Mouse (Mus musculus) brain, embryonic 18.5 days (tissue): ENCODE data around the gene Vpreb1.

Experiments used
- DNase-seq: peaks from one replicate; pipeline ENCODE4 v3.0.0-alpha.2; 2012; ENCODE audit warnings: low read depth, low spot score

Vpreb1 gene

DNA sequence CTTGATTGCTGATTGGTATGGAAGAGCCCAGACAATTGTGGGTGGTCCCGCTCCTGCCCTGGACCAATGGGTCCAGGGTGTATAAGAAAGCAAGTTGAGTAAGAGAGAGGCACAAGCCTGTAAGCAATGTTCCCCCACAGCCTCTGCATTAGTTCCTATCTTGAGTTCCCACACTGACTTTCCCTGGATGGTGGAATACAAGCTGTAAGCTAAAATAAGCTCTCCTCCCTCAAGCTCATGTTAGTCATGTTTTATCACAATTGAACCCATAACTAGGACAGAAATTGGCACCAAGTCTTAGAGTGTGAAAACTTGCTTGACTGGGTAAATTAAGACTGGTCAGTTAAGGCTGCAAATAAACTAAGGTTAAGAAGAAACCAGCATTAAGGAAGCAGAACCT, 15.1 kb downstream of the Vpreb1 start:
- DNase-seq = no peak

DNA sequence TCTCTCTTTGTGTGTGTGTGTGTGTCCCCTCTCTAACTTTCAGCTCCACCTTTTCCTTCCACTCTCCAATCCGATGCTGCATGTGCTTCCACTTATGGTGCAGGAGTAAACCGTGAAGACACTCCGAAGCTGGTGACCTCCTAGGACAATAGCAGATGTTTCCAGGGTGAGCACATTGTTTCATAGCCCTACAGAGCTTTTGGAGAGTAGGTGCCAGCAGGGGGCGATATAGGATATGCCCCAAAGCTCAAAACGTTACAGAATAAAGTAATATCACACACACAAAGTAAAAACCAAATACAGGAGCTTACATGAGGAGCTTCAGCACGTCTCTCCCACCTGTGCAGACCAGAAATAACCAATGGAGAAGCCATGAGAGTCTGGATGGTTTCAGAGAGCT, 15.8 kb downstream of the Vpreb1 start:
- no peak for DNase-seq

DNA sequence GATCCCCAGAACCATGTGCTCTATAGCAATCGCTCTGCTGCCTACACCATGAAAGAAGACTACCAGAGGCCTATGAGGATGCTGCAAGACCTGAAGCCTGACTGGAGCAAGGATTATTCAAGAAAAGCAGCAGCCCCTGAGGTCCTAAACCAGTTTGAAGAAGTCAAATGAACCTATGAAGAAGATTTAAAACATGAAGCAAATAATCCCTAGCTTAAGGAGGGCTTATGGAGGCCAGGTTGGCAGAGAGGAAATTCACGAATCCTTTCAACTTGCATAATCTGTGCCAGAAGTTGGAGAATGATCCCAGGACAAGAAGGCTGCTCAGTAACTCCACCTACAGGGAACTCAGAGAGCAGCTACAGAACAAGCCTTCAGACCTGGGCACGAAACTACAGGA, 18.2 kb downstream of the Vpreb1 start:
- DNase-seq = no peak

DNA sequence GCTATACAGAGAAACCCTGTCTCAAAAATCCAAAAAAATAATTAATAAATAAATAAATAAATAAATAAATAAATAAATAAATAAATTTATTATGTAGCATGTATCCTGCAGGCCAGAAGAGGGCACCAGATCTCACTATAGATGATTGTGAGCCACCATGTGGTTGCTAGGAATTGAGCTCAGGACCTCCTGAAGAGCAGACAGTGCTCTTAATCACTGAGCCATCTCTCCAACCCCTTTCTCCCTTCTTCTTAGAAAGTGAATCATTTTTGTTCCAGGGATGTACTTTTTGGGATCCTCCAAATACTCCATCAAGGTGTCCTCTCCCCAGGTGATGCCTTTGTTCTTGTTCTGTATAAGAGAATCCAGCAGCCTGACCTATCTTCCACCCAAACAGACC, 21.4 kb downstream of the Vpreb1 start:
- no peak for DNase-seq

DNA sequence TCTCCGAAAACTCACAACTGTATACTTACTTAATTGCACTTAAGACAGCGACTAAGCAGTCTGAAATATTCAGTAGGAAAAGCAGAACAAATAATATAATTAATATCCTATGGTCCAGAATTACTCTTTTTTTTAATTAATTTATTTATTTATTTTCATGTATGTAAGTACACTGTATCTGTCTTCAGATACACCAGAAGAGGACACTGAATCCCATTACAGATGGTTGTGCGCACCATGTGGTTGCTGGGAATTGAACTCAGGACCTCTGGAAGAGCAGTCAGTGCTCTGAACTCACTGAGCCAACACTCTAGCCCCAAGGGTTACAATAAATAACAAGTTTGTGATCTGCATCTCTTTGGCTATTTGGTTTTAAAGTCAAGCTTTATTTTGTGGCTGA, 41.0 kb downstream of the Vpreb1 start:
- DNase-seq = no peak

DNA sequence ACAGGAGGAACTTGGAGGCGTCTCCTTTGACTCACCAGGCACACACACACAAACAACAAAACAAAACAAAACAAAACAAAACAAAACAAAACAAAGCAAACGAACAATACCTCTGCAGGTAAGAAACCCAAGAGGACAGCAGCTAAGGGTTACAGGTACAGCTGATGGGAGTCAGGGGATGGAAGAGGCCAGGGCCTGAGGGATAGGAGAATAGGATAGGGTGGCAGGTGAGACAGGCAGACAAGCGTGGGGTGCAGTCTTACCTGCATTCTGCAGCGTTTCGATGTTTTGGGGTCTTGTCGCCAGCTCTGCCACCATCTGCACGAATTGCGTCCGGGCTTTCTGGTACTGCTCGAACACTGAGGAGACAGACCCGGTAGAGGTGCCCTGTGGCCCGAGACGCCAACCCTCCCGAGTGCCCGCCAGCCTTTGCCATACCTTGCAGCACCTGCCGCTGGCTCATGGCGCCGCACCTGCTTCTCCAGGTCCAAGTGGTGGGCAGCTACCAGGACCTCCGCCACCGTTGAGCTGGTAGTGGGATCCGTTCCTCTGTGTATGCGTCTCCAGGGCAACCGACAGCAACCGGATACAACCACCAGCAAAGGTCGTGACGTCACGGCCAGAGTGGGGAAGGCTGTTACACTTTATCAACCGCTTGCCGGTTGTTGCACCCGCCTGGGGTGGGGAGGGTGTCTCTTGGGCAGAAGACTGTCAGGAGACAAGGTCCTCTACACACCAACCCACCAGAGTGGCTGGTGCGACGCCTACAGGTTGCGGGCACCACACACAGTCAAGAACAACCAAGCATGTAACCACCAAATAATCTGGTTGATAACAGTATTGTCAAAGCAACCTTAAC, 41.7 kb downstream of the Vpreb1 start, which contains the start of gene Spag6l:
Spag6l (minus strand) TSS at position 700 of the 859 bp plus-strand sequence.
- DNase-seq = peak; percentile 47

DNA sequence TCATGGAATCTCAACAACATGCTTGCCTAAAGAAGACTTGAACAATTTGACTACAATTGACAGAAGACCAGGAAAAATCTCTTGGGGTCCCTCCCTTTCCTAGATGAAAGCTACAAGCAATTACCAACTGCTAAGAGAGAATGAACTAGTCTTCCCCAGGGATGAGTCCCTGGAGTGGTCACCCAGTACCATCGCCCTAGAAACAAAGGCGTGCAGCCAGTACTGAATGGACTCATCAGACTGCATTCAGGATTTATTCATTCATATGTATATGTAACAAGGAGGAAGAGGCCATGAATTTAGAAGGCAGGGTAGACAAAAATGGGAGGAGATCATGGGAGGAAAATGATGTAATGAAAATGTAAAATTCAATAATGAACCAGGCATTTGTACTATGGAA, 44.4 kb downstream of the Vpreb1 start:
- DNase-seq = no peak

DNA sequence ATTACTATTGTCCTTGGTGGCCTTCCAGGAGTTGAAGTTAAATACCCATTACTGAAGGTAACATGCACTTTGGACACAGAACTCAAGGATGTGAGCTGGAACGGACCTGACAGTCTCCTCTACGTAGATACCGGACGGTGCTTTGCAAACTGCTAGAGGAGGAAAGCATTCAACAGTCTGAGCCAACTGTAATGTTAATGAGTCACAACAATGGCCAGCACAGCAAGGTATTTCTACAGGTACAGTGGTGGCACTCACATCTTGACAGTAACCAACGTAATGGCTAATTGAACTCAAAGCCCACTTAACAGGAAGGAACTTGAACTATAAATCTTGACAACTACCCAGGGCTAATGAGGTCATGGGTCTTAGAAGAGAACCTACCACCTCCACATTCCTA, 45.2 kb downstream of the Vpreb1 start:
- DNase-seq = no peak
